Mouse (Mus musculus) liver, postnatal 0 days (tissue): Measurements from ENCODE around the gene Exoc2.

Experiments used
- CTCF ChIP-seq: sonication (generic); IDR thresholded peaks from 2 replicates; pipeline ENCODE4 v1.5.1; 2016; ENCODE audit warnings: antibody characterized with exemption, low read depth
- EP300 ChIP-seq: IDR thresholded peaks from 2 replicates; pipeline ENCODE4 v1.6.1; 2016; ENCODE audit warnings: antibody characterized with exemption, low read depth, mild to moderate bottlenecking

DNA sequence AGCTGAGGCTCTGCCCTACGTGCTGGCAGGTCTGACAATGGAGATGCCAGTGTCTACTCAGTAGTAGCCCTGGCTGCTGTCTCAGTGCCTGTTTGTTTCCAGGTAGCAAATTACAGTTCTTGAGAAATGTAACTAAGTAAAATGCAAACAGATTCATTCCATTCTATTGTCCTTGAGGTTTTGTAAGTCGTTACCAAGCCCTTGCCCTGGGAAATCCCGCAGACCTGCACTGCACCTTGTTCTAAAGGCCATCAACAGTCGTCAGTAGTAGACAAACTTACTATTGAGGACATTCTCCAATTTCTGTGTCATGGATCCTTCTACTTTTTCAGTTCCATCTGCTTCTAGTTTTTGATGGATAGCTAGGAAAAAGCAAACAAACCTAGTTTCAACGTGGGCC, 63.0 kb downstream of the Exoc2 start:
- no peak for TF ChIP-seq CTCF
- no peak for TF ChIP-seq EP300
